Mouse (Mus musculus) lung, postnatal 0 days (tissue): ENCODE measurements around the gene Rxfp2.

Experiments
- CTCF ChIP-seq: IDR thresholded peaks from 2 replicates; pipeline ENCODE4 v1.5.1; 2016; ENCODE audit warnings: antibody characterized with exemption, mild to moderate bottlenecking
- EP300 ChIP-seq: IDR thresholded peaks from 2 replicates; pipeline ENCODE4 v1.6.1; 2016; ENCODE audit warnings: antibody characterized with exemption, mild to moderate bottlenecking, control low read depth

GRCm38 (mm10) chr5:150106358-150106757, 87.9 kb downstream of the Rxfp2 start:
- no peak for TF ChIP-seq CTCF
- TF ChIP-seq EP300 = no peak
